Mouse (Mus musculus) liver, embryonic 14.5 days (tissue): ENCODE data around the gene Rfx5.

Source experiments
- CTCF ChIP-seq: IDR thresholded peaks from 2 replicates; pipeline ENCODE4 v1.5.1; 2016; ENCODE audit warnings: antibody characterized with exemption, low read depth, control low read depth
- EP300 ChIP-seq: IDR thresholded peaks from 2 replicates; pipeline ENCODE4 v1.6.1; 2016; ENCODE audit warnings: antibody characterized with exemption, low read depth

GRCm38 (mm10) chr3:94949645-94950044 is 4.2 kb upstream of the Rfx5 start:
- TF ChIP-seq CTCF (no peak), EP300 (no peak)
